Mouse (Mus musculus): ENCODE measurements around the gene Ganc. TPM values are rescaled to one million over a fixed set of nuclear protein-coding genes. Genes with fewer than 3 reads are reported as not detected.

Gene Ganc
- polyA plus RNA-seq, 1 experiment: 11.1 TPM

GRCm38 (mm10) chr2:120465397-120465785 is 61.7 kb downstream of the Ganc start:
- H3K4me1 ChIP-seq (ENCODE audit: control insufficient read depth, insufficient read depth, low read length): no peaks in the 10 kb centered on the region
- no peak for TF ChIP-seq POLR2A (IDR thresholded peaks at IDR 0.05; ENCODE audit: low read depth, low read length)
- no peak for TF ChIP-seq CTCF (IDR thresholded peaks at IDR 0.05; ENCODE audit: borderline replicate concordance, insufficient read depth, low read length)

GRCm38 (mm10) chr2:120468011-120468410 is 64.3 kb downstream of the Ganc start:
- H3K4me1 ChIP-seq (ENCODE audit: control insufficient read depth, insufficient read depth, low read length): no peaks in the 10 kb centered on the region
- no peak overlapping the region for H3K4me3 ChIP-seq (ENCODE audit: insufficient read depth, low read length)
- TF ChIP-seq CTCF (IDR thresholded peaks at IDR 0.05; ENCODE audit: borderline replicate concordance, insufficient read depth, low read length) (no peak), POLR2A (IDR thresholded peaks at IDR 0.05; ENCODE audit: low read depth, low read length) (no peak)
- no peak overlapping the region for H3K27ac ChIP-seq (ENCODE audit: insufficient read depth, low read length)

More at GRCm38 (mm10) chr2:120465397-120465785, 61.7 kb downstream of the Ganc start:
- Histone ChIP-seq H3K4me3 (ENCODE audit: insufficient read depth, low read length) (no peak overlapping the region), H3K27ac (ENCODE audit: insufficient read depth, low read length) (no peak overlapping the region)

- TF ChIP-seq POLR2A (IDR thresholded peaks at IDR 0.05; ENCODE audit: low read depth, low read length): no peak
- no peak for TF ChIP-seq CTCF (IDR thresholded peaks at IDR 0.05; ENCODE audit: borderline replicate concordance, insufficient read depth, low read length)
- no peak overlapping the region for H3K27ac ChIP-seq (ENCODE audit: insufficient read depth, low read length)
- no peak overlapping the region for H3K4me3 ChIP-seq (ENCODE audit: insufficient read depth, low read length)
- H3K4me1 ChIP-seq (ENCODE audit: control insufficient read depth, insufficient read depth, low read length): no peaks in the 10 kb centered on the region
Observed at GRCm38 (mm10) chr2:120469220-120469619, 65.5 kb downstream of the Ganc start.

DNA sequence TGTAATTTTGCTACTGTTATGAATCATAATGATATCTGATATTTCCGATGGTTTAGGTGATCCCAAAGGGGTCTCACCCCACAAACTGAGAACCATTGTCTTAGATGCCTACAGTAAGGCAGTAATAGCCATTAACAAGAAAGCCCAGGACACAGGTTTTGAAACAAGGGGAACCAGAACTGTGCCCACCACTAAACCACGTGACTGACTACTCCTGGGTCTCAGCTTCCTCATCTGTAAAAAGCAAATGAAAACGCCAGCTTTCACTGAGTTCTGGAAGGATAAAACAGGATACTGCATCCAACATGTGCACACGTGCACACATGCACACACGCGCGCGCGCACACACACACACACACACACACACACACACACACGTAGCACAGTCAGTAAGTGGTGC is 66.0 kb downstream of the Ganc start:
- no peak overlapping the region for H3K27ac ChIP-seq (ENCODE audit: insufficient read depth, low read length)
- H3K4me3 ChIP-seq (ENCODE audit: insufficient read depth, low read length): no peak overlapping the region
- H3K4me1 ChIP-seq (ENCODE audit: control insufficient read depth, insufficient read depth, low read length): no peaks in the 10 kb centered on the region
- no peak for TF ChIP-seq POLR2A (IDR thresholded peaks at IDR 0.05; ENCODE audit: low read depth, low read length)
- TF ChIP-seq CTCF (IDR thresholded peaks at IDR 0.05; ENCODE audit: borderline replicate concordance, insufficient read depth, low read length): no peak

DNA sequence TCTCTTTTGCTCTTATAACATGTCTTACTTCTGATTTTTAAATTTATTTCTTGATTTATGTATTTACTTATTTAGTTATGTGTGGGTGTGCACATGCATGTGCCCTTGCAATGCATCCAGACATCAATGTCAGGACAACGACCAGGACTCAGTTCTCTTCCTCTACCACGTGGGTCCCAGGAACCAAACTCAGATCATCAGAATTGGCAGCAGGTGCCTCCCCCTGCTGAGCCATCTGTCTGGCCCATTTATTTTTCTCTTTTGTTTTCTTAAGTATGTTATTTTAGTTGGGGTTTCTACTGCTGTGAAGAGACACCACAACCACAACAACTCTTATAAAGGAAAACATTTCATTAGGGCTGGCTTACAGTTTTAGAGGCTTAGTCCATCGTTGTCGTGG is 67.2 kb downstream of the Ganc start:
- Histone ChIP-seq H3K27ac (ENCODE audit: insufficient read depth, low read length) (no peak overlapping the region), H3K4me1 (ENCODE audit: control insufficient read depth, insufficient read depth, low read length) (no peaks in the 10 kb centered on the region), H3K4me3 (ENCODE audit: insufficient read depth, low read length) (no peak overlapping the region)
- no peak for TF ChIP-seq POLR2A (IDR thresholded peaks at IDR 0.05; ENCODE audit: low read depth, low read length)
- no peak for TF ChIP-seq CTCF (IDR thresholded peaks at IDR 0.05; ENCODE audit: borderline replicate concordance, insufficient read depth, low read length)

DNA sequence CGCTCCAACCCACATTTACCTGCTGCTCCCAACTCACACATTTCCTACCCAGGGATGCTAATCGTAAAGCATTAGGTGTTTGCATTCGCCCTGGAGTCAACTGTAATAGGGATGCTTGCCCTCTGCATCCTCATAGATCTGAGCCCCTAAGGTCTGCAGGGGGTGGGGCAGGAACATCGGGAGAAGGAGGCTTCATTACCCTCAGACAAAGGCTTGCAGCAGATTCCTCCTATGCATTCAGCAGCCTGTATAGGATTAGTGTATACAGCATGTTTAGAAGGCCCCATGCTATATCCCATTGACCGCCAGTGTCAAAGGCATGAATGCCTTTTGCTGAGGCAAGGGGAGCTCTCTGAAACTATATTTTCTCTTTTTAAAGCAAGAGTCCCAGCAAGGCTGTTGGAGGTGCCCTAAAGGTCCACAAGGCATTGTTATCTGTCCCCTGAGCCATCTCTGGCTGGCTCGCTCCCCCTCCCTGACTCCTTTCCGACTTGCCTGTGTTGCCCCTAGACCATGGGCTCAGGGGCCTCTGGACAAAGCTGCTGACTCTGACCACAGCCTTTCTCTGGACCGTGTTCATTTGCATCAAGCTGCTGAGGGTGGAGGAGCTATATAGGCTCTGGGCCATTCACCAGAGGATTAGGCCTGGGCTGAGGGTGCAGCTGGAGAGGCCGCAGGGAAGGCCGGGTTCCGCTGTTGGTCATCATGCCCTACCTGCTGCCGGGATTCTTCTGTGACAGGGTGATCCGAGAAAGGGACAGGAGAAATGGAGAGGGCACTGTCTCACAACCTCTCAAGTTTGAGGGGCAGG is 72.8 kb downstream of the Ganc start:
- no peak overlapping the region for H3K27ac ChIP-seq (ENCODE audit: insufficient read depth, low read length)
- TF ChIP-seq CTCF (IDR thresholded peaks at IDR 0.05; ENCODE audit: borderline replicate concordance, insufficient read depth, low read length): no peak
- no peak for TF ChIP-seq POLR2A (IDR thresholded peaks at IDR 0.05; ENCODE audit: low read depth, low read length)
- H3K4me3 ChIP-seq (ENCODE audit: insufficient read depth, low read length): no peak overlapping the region
- H3K4me1 ChIP-seq (ENCODE audit: control insufficient read depth, insufficient read depth, low read length): no peaks in the 10 kb centered on the region

GRCm38 (mm10) chr2:120478600-120478999 is 74.9 kb downstream of the Ganc start:
- Histone ChIP-seq H3K4me3 (ENCODE audit: insufficient read depth, low read length) (no peak overlapping the region), H3K27ac (ENCODE audit: insufficient read depth, low read length) (no peak overlapping the region), H3K4me1 (ENCODE audit: control insufficient read depth, insufficient read depth, low read length) (no peaks in the 10 kb centered on the region)
- TF ChIP-seq CTCF (IDR thresholded peaks at IDR 0.05; ENCODE audit: borderline replicate concordance, insufficient read depth, low read length): peak; percentile 64; the same call in 1 of the 2 replicates
- TF ChIP-seq POLR2A (IDR thresholded peaks at IDR 0.05; ENCODE audit: low read depth, low read length): no peak

DNA sequence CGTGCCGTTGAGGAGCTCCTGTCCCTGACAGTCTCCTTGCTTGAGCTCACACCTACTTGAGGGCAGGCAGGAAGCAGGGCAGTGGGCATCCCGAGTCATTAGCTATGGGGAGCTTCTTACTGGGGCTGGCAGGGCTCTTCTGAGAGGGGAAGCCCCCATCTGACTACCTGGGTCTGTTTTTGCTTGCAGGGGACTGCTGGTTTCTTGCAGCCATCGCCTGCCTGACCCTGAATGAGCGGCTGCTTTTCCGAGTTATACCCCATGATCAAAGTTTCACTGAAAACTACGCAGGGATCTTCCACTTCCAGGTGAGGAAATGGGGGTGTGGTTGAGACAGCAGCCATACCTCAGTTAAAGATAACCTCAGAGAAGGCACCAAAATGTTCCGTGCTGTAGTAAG is 78.2 kb downstream of the Ganc start:
- H3K4me3 ChIP-seq (ENCODE audit: insufficient read depth, low read length): no peak overlapping the region
- no peaks in the 10 kb centered on the region for H3K4me1 ChIP-seq (ENCODE audit: control insufficient read depth, insufficient read depth, low read length)
- no peak overlapping the region for H3K27ac ChIP-seq (ENCODE audit: insufficient read depth, low read length)
- TF ChIP-seq POLR2A (IDR thresholded peaks at IDR 0.05; ENCODE audit: low read depth, low read length): no peak
- no peak for TF ChIP-seq CTCF (IDR thresholded peaks at IDR 0.05; ENCODE audit: borderline replicate concordance, insufficient read depth, low read length)

DNA sequence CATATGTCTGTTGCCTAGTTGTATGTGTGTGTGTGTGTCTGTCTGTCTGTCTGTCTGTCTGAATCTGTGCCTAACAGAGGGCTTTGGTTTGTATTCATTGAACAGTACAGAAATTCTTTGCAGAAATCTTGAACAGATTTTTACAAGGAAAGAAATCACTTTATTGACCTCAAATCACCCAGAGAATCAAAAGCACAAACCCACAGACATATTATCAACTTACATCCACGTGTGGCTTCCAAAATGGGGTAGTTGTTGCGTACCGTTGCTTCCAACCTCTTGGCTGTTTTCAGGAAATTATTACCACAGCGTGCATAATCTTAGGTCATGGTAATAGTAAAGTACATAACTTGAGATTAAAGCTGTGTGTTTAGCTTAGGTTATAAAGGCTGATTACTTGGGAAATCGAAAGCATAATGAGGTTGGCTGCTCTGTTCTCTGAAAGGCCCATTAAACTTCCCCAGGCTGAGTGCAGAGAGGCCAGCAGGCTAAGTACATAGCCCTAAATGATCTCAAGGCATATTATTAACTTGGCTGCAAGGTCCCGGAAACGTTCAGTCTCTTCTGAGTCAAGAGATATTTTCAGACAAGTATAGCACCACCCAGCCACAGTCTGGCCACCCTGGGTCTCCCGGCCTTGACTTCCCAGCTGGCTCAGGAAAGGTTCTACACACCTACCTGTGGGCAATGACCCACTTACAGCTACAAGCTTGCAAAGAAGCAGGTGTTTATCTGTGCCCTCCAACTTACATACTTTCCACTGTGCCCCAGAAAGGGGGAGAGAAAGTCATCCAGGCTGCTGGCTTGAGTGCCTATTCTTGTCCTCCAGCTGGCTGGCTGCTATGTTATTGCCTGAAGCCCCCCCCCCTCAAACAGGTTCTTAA is 79.1 kb downstream of the Ganc start:
- no peak overlapping the region for H3K4me3 ChIP-seq (ENCODE audit: insufficient read depth, low read length)
- H3K4me1 ChIP-seq (ENCODE audit: control insufficient read depth, insufficient read depth, low read length): no peaks in the 10 kb centered on the region
- H3K27ac ChIP-seq (ENCODE audit: insufficient read depth, low read length): no peak overlapping the region
- TF ChIP-seq POLR2A (IDR thresholded peaks at IDR 0.05; ENCODE audit: low read depth, low read length) (no peak), CTCF (IDR thresholded peaks at IDR 0.05; ENCODE audit: borderline replicate concordance, insufficient read depth, low read length) (no peak)

GRCm38 (mm10) chr2:120484241-120484640 is 80.5 kb downstream of the Ganc start:
- no peaks in the 10 kb centered on the region for H3K4me1 ChIP-seq (ENCODE audit: control insufficient read depth, insufficient read depth, low read length)
- no peak overlapping the region for H3K27ac ChIP-seq (ENCODE audit: insufficient read depth, low read length)
- no peak for TF ChIP-seq CTCF (IDR thresholded peaks at IDR 0.05; ENCODE audit: borderline replicate concordance, insufficient read depth, low read length)
- no peak for TF ChIP-seq POLR2A (IDR thresholded peaks at IDR 0.05; ENCODE audit: low read depth, low read length)
- H3K4me3 ChIP-seq (ENCODE audit: insufficient read depth, low read length): no peak overlapping the region
